Mouse (Mus musculus): ENCODE measurements around the gene Slc35c2.

DNA sequence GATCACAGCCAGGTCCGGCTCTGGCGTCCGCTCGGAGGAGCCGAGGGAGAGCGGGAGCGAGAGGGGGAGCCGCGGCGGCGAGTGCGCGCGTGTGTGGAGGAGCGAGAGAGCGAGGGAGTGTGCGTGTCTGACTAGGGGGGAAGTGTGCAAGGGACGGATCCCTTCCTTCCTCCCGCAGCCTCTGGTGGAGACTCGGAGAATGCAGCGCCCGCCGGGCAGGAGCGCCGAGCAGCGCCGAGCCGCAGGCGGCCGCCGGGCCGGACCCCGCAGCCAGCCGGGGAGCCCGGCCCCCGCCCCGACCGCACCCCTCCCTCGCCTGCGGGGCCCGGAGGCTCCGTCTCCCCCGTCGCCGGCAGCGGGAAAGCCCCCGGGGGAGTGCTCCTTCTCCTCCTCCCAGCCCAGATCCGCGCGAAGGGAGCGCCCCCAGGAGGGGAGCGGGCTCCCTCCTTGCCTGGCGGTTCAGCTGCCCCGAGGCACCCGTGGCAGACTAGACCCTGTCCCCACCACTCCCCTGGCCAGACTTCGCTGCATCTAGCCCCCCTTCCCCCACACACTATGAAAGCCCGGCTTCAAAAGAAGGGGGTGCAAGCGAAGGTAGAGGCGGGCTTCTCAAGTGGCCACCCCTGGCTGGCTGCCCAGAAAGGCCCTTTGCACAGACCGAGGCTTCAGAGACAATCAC lies 52.9 kb downstream of the Slc35c2 start, which contains the start of gene Cdh22:
- TF ChIP-seq CTCF (IDR thresholded peaks at IDR 0.05; ENCODE audit: borderline replicate concordance, insufficient read depth, low read length) = peak; percentile 39; the same call in 1 of the 2 replicates
- no peak for TF ChIP-seq POLR2A (IDR thresholded peaks at IDR 0.05; ENCODE audit: low read depth, low read length)
